Mouse (Mus musculus) liver, embryonic 15.5 days (tissue): ENCODE measurements around the gene Fam122b. TPM values are rescaled to one million over a fixed set of nuclear protein-coding genes. Genes with fewer than 3 reads are reported as not detected.

ENCODE experiments used
- ATAC-seq: fragments of 200-750 bp; cut with Nextera tagmentation; 2 replicates; pipeline ENCODE4 v1.8.0; 2017; ENCODE audit warnings: moderate number of reproducible peaks, mild to moderate bottlenecking, moderate library complexity; ENCODE audit not compliant: insufficient read depth
- H3K27ac ChIP-seq: fragments of 300-500 bp; sonication (generic); replicated peaks from 2 replicates; pipeline ENCODE4 v1.5.1; 2015; ENCODE audit warnings: mild to moderate bottlenecking, inconsistent platforms
- H3K27me3 ChIP-seq: fragments of 300-500 bp; sonication (generic); 2 replicates; pipeline ENCODE4 v1.6.1; 2015; ENCODE audit warnings: mild to moderate bottlenecking, inconsistent platforms
- H3K36me3 ChIP-seq: fragments of 300-500 bp; sonication (generic); replicated peaks from 2 replicates; pipeline ENCODE4 v1.6.1; 2015; ENCODE audit warnings: moderate library complexity, mild to moderate bottlenecking, inconsistent platforms
- H3K4me1 ChIP-seq: fragments of 300-500 bp; sonication (generic); replicated peaks from 2 replicates; pipeline ENCODE4 v1.6.1; 2015; ENCODE audit warnings: inconsistent platforms
- H3K4me2 ChIP-seq: fragments of 300-500 bp; sonication (generic); 2 replicates; pipeline ENCODE4 v1.6.1; 2015; ENCODE audit warnings: moderate library complexity, mild to moderate bottlenecking, inconsistent platforms
- H3K4me3 ChIP-seq: fragments of 300-500 bp; sonication (generic); replicated peaks from 2 replicates; pipeline ENCODE4 v1.5.1; 2015; ENCODE audit warnings: mild to moderate bottlenecking, inconsistent platforms
- H3K9ac ChIP-seq: fragments of 300-500 bp; sonication (generic); 2 replicates; pipeline ENCODE4 v1.6.1; 2015; ENCODE audit warnings: moderate library complexity, mild to moderate bottlenecking, inconsistent platforms
- H3K9me3 ChIP-seq: fragments of 300-500 bp; sonication (generic); replicated peaks from 2 replicates; pipeline ENCODE4 v1.6.1; 2016; ENCODE audit warnings: inconsistent platforms
- WGBS: fragments of 180-500 bp; shearing (Covaris S2); methylation state at CpG from one replicate; pipeline ENCODE4 v1.1.7; 2015; ENCODE audit warnings: mixed read lengths; ENCODE audit not compliant: insufficient replicate concordance; 5-methylcytosine and 5-hydroxymethylcytosine counted together
- polyA plus RNA-seq: library from polyadenylated mRNA; unstranded; fragments of >200 nt; fragmentation: Nextera tagmentation; extraction: Ambion mirVana; gene quantifications from 2 replicates; pipeline ENCODE4 v1.2.1, GENCODE M21; 2015

Fam122b gene
- polyA plus RNA-seq, 1 experiment from 2014 or later = 4.7 TPM

GRCm38 (mm10) chrX:53196392-53196791, 73.2 kb downstream of the Fam122b start:
- no peaks in the 10 kb centered on the region for H3K36me3 ChIP-seq
- no peak overlapping the region for H3K9ac ChIP-seq
- ATAC-seq = no peak
- H3K27ac ChIP-seq = no peak overlapping the region
- no peaks in the 10 kb centered on the region for H3K9me3 ChIP-seq
- no peak overlapping the region for H3K4me3 ChIP-seq
- H3K4me2 ChIP-seq = no peak overlapping the region
- WGBS = 58% methylated on average over 5 of the region's 5 CpGs
- H3K4me1 ChIP-seq = no peaks in the 10 kb centered on the region
- no peaks in the 10 kb centered on the region for H3K27me3 ChIP-seq

Other genes with a start within 250 kb of the Fam122b start
- gene Plac1, start 29.7 kb downstream of the Fam122b start, polyA plus RNA-seq = 1.1 and 1.3 TPM in 2 replicates
- gene Fam122c, start 3.6 kb upstream of the Fam122b start, polyA plus RNA-seq = not detected in 2 replicates
- 30.7 and 36.4 TPM in 2 replicates for gene Mospd1, start 100.7 kb upstream of the Fam122b start, polyA plus RNA-seq
- not detected in 2 replicates for gene Etd, start 165.1 kb upstream of the Fam122b start, polyA plus RNA-seq